Mouse (Mus musculus) forebrain, embryonic 13.5 days (tissue): ENCODE measurements around the gene Gcm1. TPM values are rescaled to one million over a fixed set of nuclear protein-coding genes. Genes with fewer than 3 reads are reported as not detected.

ENCODE experiments used
- ATAC-seq: fragments of 200-750 bp; cut with Nextera tagmentation; 2 replicates; pipeline ENCODE4 v1.8.0; 2017
- H3K27ac ChIP-seq: fragments of 300-500 bp; sonication (generic); 2 replicates; pipeline ENCODE4 v1.5.1; 2015; ENCODE audit warnings: inconsistent platforms, mild to moderate bottlenecking, moderate library complexity
- H3K27me3 ChIP-seq: fragments of 300-500 bp; sonication (generic); 2 replicates; pipeline ENCODE4 v1.6.1; 2015; ENCODE audit warnings: mild to moderate bottlenecking, inconsistent platforms
- H3K36me3 ChIP-seq: fragments of 300-500 bp; sonication (generic); 2 replicates; pipeline ENCODE4 v1.6.1; 2015; ENCODE audit warnings: mild to moderate bottlenecking, inconsistent platforms; ENCODE audit not compliant: poor library complexity, severe bottlenecking
- H3K4me1 ChIP-seq: fragments of 300-500 bp; sonication (generic); 2 replicates; pipeline ENCODE4 v1.6.1; 2015; ENCODE audit warnings: inconsistent platforms
- H3K4me2 ChIP-seq: fragments of 300-500 bp; sonication (generic); 2 replicates; pipeline ENCODE4 v1.6.1; 2015; ENCODE audit warnings: inconsistent platforms, mild to moderate bottlenecking, moderate library complexity
- H3K4me3 ChIP-seq: fragments of 300-500 bp; sonication (generic); 2 replicates; pipeline ENCODE4 v1.5.1; 2015; ENCODE audit warnings: mild to moderate bottlenecking, inconsistent platforms
- H3K9ac ChIP-seq: fragments of 300-500 bp; sonication (generic); 2 replicates; pipeline ENCODE4 v1.6.1; 2015; ENCODE audit warnings: mild to moderate bottlenecking, inconsistent platforms
- H3K9me3 ChIP-seq: fragments of 300-500 bp; sonication (generic); replicated peaks from 2 replicates; pipeline ENCODE4 v1.6.1; 2016; ENCODE audit warnings: inconsistent platforms
- WGBS: fragments of 180-500 bp; shearing (Covaris S2); methylation state at CpG from one replicate; pipeline ENCODE4 v1.1.7; 2015; 5-methylcytosine and 5-hydroxymethylcytosine counted together
- polyA plus RNA-seq: library from polyadenylated mRNA; unstranded; fragments of >200 nt; fragmentation: Nextera tagmentation; extraction: Ambion mirVana; gene quantifications from 2 replicates; pipeline ENCODE4 v1.2.1, GENCODE M21; 2015

Gene Gcm1
- polyA plus RNA-seq, 1 experiment from 2014 or later: not detected

GRCm38 (mm10) chr9:78087751-78088150, 36.0 kb downstream of the Gcm1 start:
- Histone ChIP-seq H3K27me3 (no peaks in the 10 kb centered on the region), H3K4me2 (no peak overlapping the region), H3K27ac (no peak overlapping the region), H3K9ac (no peak overlapping the region), H3K36me3 (peaks cover 60% of the 10 kb centered on the region), H3K4me1 (no peaks in the 10 kb centered on the region), H3K4me3 (no peak overlapping the region), H3K9me3 (no peaks in the 10 kb centered on the region)
- WGBS: 92% methylated on average over 9 of the region's 9 CpGs
- ATAC-seq: no peak

DNA sequence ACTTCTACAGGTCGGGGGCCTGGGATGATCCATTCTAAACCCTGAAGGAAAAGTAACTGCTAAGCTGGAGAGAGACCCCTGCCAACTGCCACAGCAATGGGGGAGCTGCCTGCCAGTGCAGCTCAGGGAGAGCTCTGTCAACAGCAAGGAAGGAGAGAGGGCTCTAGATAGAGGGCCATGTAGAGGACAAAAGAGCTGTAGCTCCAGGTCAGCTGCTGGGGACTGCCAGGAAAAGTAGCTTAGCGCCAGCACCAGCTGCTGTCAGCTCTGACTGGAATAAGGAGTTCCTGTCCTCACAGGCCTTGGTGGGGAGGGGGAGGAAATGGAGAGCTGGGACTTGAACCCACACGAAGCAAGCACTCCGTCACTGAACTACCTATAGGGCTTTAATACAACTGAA, 36.8 kb downstream of the Gcm1 start:
- H3K4me1 ChIP-seq: no peaks in the 10 kb centered on the region
- no peaks in the 10 kb centered on the region for H3K9me3 ChIP-seq
- H3K36me3 ChIP-seq: peaks cover 56% of the 10 kb centered on the region
- H3K9ac ChIP-seq: no peak overlapping the region
- no peak overlapping the region for H3K4me3 ChIP-seq
- no peak overlapping the region for H3K4me2 ChIP-seq
- ATAC-seq: no peak
- H3K27ac ChIP-seq: no peak overlapping the region
- no peaks in the 10 kb centered on the region for H3K27me3 ChIP-seq
- WGBS: 80% methylated on average over 4 of the region's 4 CpGs

- Histone ChIP-seq H3K36me3 (peaks cover 51% of the 10 kb centered on the region), H3K4me3 (no peak overlapping the region), H3K27ac (no peak overlapping the region), H3K4me2 (no peak overlapping the region), H3K27me3 (no peaks in the 10 kb centered on the region), H3K4me1 (no peaks in the 10 kb centered on the region), H3K9ac (no peak overlapping the region), H3K9me3 (no peaks in the 10 kb centered on the region)
- WGBS: 89% methylated on average over 7 of the region's 7 CpGs
- ATAC-seq: no peak
Observed at GRCm38 (mm10) chr9:78088971-78089370, 37.2 kb downstream of the Gcm1 start.

- ATAC-seq: no peak
- WGBS: 86% methylated on average over 1 of the region's 1 CpGs
Observed at GRCm38 (mm10) chr9:78089906-78090305, 38.2 kb downstream of the Gcm1 start.

DNA sequence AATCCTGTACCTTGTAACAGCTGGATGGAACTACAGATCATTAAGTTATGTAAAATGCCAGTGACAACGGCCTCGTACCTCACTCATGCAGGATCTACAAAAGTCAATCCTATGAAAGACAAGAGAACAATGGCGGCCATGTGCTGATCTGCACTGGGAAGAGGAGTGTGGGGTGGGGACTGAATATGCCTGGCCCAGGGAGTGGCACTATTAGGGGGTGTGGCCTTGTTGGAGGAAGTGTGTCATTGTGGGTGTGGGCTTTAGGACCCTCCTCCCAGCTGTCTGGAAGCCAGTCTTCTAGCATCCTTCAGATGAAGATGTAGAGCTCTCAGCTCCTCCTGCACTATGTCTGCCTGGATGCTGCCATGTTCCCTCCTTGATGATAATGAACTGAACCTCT, 38.9 kb downstream of the Gcm1 start:
- H3K4me2 ChIP-seq: no peak overlapping the region
- H3K27ac ChIP-seq: no peak overlapping the region
- H3K36me3 ChIP-seq: peaks cover 46% of the 10 kb centered on the region
- no peaks in the 10 kb centered on the region for H3K4me1 ChIP-seq
- H3K27me3 ChIP-seq: no peaks in the 10 kb centered on the region
- H3K9ac ChIP-seq: no peak overlapping the region
- no peak for ATAC-seq
- no peak overlapping the region for H3K4me3 ChIP-seq
- no peaks in the 10 kb centered on the region for H3K9me3 ChIP-seq
- 91% methylated on average over 3 of the region's 3 CpGs for WGBS

More at GRCm38 (mm10) chr9:78089906-78090305, 38.2 kb downstream of the Gcm1 start:
- Histone ChIP-seq H3K9ac (no peak overlapping the region), H3K4me3 (no peak overlapping the region), H3K36me3 (peaks cover 46% of the 10 kb centered on the region), H3K4me2 (no peak overlapping the region), H3K27ac (no peak overlapping the region), H3K4me1 (no peaks in the 10 kb centered on the region), H3K9me3 (no peaks in the 10 kb centered on the region), H3K27me3 (no peaks in the 10 kb centered on the region)

- Histone ChIP-seq H3K27me3 (no peaks in the 10 kb centered on the region), H3K36me3 (peaks cover 55% of the 10 kb centered on the region), H3K27ac (no peak overlapping the region), H3K9me3 (no peaks in the 10 kb centered on the region), H3K4me1 (no peaks in the 10 kb centered on the region), H3K4me2 (no peak overlapping the region), H3K4me3 (no peak overlapping the region), H3K9ac (no peak overlapping the region)
- ATAC-seq: no peak
- 93% methylated on average over 12 of the region's 12 CpGs for WGBS
Observed at GRCm38 (mm10) chr9:78095686-78096085, 44.0 kb downstream of the Gcm1 start.

DNA sequence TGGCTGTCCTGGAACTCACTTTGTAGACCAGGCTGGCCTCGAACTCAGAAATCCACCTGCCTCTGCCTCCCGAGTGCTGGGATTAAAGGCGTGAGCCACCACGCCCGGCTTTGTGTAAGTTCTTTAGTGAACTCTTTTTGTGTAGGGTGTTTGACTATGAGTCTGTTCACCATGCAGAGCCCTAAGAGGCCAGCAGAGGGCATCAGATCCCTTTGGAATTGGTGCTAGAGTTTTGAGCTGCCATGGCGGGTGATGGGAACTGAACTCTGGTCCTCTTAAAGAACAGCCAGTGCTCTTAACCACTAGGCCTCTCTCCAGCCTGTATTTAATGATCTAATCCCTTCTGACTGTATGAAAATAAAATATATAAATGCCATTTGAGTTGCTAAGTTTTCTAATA, 44.7 kb downstream of the Gcm1 start:
- Histone ChIP-seq H3K4me2 (no peak overlapping the region), H3K4me3 (no peak overlapping the region), H3K27ac (no peak overlapping the region), H3K9me3 (no peaks in the 10 kb centered on the region), H3K4me1 (no peaks in the 10 kb centered on the region), H3K27me3 (no peaks in the 10 kb centered on the region), H3K9ac (no peak overlapping the region), H3K36me3 (peaks cover 59% of the 10 kb centered on the region)
- WGBS: 93% methylated on average over 6 of the region's 6 CpGs
- ATAC-seq: no peak

DNA sequence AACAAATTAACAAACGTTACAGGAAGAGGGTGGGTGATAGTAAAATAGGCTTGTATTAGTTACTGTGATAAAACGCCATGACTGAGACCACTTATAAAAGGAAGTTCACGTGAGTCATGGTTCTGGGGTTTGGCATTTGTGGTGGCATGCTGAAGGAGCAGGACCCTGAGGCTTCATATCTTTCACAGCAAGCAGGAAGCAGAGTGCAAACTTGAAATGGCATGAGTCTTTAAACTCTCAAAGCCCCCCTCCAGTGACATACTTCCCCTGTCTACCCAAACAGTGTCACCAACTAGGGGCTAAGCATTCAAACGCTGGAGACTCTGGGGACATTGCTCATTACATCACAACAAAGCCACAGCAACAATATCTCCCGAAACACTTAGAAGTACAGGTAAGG, 49.2 kb downstream of the Gcm1 start:
- Histone ChIP-seq H3K9ac (no peak overlapping the region), H3K4me2 (no peak overlapping the region), H3K27ac (no peak overlapping the region), H3K36me3 (peaks cover 46% of the 10 kb centered on the region), H3K4me3 (no peak overlapping the region), H3K27me3 (no peaks in the 10 kb centered on the region), H3K4me1 (no peaks in the 10 kb centered on the region), H3K9me3 (no peaks in the 10 kb centered on the region)
- 79% methylated on average over 5 of the region's 5 CpGs for WGBS
- no peak for ATAC-seq

GRCm38 (mm10) chr9:78101431-78101830, 49.7 kb downstream of the Gcm1 start:
- Histone ChIP-seq H3K36me3 (peaks cover 44% of the 10 kb centered on the region), H3K9ac (no peak overlapping the region), H3K4me3 (no peak overlapping the region), H3K9me3 (no peaks in the 10 kb centered on the region), H3K27me3 (no peaks in the 10 kb centered on the region), H3K4me1 (no peaks in the 10 kb centered on the region), H3K4me2 (no peak overlapping the region), H3K27ac (no peak overlapping the region)
- ATAC-seq: no peak
- WGBS: 77% methylated on average over 4 of the region's 4 CpGs

GRCm38 (mm10) chr9:78103965-78104560, 52.3 kb downstream of the Gcm1 start:
- H3K4me1 ChIP-seq: peaks cover 13% of the 10 kb centered on the region
- no peak overlapping the region for H3K4me3 ChIP-seq
- H3K9ac ChIP-seq: no peak overlapping the region
- H3K27ac ChIP-seq: no peak overlapping the region
- no peak for ATAC-seq
- H3K27me3 ChIP-seq: no peaks in the 10 kb centered on the region
- no peak overlapping the region for H3K4me2 ChIP-seq
- no peaks in the 10 kb centered on the region for H3K9me3 ChIP-seq
- peaks cover 20% of the 10 kb centered on the region for H3K36me3 ChIP-seq
- WGBS: 87% methylated on average over 8 of the region's 8 CpGs

GRCm38 (mm10) chr9:78104973-78105372, 53.2 kb downstream of the Gcm1 start:
- WGBS: 88% methylated on average over 6 of the region's 6 CpGs

DNA sequence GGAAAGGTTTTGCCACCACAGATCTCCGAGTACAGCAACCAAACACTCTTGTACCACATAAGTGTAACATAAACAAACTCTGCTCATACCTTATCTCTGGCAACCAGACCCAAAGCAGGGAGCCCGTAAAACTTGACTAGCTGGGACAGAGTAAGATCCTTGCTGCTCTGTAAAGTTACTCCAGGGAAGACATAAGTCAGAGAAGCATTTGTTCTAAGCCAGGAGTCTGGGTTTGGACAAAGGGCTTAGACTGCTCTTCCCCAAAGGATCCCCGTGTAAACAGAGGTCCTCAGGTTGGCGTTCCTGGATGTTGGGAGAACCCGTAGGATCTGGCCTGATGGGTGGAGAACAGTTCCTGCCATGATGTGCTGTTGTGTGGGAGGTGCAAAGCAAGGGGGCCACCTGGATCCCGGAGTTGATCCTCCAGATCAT, 53.8 kb downstream of the Gcm1 start:
- peaks cover 19% of the 10 kb centered on the region for H3K4me1 ChIP-seq
- ATAC-seq: no peak
- peaks cover 13% of the 10 kb centered on the region for H3K36me3 ChIP-seq
- H3K4me2 ChIP-seq: no peak overlapping the region
- 88% methylated on average over 6 of the region's 6 CpGs for WGBS
- no peaks in the 10 kb centered on the region for H3K27me3 ChIP-seq
- no peak overlapping the region for H3K9ac ChIP-seq
- H3K27ac ChIP-seq: no peak overlapping the region
- H3K9me3 ChIP-seq: no peaks in the 10 kb centered on the region
- H3K4me3 ChIP-seq: no peak overlapping the region

More at GRCm38 (mm10) chr9:78104973-78105372, 53.2 kb downstream of the Gcm1 start:
- ATAC-seq: no peak
- Histone ChIP-seq H3K27me3 (no peaks in the 10 kb centered on the region), H3K36me3 (peaks cover 18% of the 10 kb centered on the region), H3K9me3 (no peaks in the 10 kb centered on the region), H3K27ac (no peak overlapping the region), H3K9ac (no peak overlapping the region), H3K4me2 (no peak overlapping the region), H3K4me3 (no peak overlapping the region), H3K4me1 (peaks cover 19% of the 10 kb centered on the region)

GRCm38 (mm10) chr9:78106821-78107220, 55.1 kb downstream of the Gcm1 start:
- no peak overlapping the region for H3K4me3 ChIP-seq
- 83% methylated on average over 4 of the region's 4 CpGs for WGBS
- H3K4me1 ChIP-seq: peaks cover 19% of the 10 kb centered on the region
- peak overlapping the region; percentile 92; the same call in 1 of the 2 replicates for H3K4me2 ChIP-seq
- no peak for ATAC-seq
- no peaks in the 10 kb centered on the region for H3K9me3 ChIP-seq
- H3K27ac ChIP-seq: no peak overlapping the region
- H3K27me3 ChIP-seq: no peaks in the 10 kb centered on the region
- 0 out of 2 replicates have a peak, but pooled peaks cover 5% of the 10 kb centered on the region for H3K36me3 ChIP-seq
- H3K9ac ChIP-seq: no peak overlapping the region
